Mouse (Mus musculus): ENCODE measurements at regions not wholly inside any gene's neighbourhood (a gene's known extent, or its start where the extent isn't known, plus 50 kb on each side); places are given as distances from the start of the nearest gene placed in this dataset.

DNA sequence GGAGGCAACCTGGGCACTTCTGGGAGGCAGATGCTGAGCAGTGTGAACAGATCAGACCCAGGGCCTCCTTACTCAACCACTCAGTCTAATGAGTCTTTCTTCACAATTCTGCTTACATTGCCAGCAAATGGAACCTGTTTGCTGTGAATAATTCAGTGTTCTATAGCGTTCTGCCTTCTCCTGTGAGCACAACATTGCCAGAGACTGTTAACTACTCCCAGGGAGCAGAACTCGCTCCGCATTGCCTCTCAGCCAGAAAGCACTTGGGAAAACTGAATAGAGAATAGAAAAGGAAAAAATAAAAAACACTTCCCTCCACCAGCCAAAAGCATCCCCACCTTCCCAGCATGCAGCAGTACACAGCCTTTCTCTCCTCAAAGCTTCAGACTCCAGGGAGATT, 51.5 kb downstream of the Aym1 start:
- no peak for DNase-seq (ENCODE audit: low read depth, low spot score)

DNA sequence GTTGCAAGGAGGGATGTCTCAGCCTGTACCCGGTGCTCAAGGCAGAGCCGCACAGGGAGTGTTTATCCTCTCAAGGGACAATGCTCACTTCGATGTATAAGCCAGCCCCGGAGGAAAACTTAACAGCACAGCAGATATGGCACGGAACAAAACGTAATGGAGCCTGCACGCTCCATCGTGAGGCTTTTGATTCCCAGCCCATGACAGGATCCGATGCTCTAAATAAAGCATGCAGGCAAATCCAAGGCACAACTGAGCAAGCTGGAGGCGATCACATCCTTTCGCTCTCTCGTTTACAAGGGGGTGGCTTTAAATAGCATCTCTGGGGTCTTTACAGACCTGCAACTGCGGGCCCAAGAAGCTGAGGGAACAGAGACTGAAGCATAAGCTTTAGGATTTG, 53.9 kb downstream of the Aym1 start:
- DNase-seq (ENCODE audit: low read depth, low spot score), result no peak

DNA sequence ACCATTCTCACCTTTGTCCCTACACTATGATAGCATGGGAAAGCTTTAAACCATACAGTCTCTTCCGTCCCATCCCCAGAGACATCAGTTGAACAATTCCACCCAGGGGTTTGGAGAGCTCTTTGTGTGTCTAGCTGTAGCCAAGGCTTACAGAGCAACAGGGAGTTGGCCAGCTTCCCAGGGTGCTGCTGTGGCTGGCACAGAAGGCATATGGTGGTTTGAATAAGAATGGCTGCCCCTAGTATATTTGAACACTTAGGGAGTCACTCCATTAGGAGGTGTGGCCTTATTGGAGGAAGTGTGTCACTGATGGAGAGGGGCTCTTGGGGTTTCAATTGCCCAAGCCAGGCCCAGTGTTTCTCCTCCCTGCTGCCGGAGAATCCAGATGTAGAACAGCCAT, 57.5 kb downstream of the Aym1 start:
- DNase-seq (ENCODE audit: low read depth, low spot score), result no peak

DNA sequence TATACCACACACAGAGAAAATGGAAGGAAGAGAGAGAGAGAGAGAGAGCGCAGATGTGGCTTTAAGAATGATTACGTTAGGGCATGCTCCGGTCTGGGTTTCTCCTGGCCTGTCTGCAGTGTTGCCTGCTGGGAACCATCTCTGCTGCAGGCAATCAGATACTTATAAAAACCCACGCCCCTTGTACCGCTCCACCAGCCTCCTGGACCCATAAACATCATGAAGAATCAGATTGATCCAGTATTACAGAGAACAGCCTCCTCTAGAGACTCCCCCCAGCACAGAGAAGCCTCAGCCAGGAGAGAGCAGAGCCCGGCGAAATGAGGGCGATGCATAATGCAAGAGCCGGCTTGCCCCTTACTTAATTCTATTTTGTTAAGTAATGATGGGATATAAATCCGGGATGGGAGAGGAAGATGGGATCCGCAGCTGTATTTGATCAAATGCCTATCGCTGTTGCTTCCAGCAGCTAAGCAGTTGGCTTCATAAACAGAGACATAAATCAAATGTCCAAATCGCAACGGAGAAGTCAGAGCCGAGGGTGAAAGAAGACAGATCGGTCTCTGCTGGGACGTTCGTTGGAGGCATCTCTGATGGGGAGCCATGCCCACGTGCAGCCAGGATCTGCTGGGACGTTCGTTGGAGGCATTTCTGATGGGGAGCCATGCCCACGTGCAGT, 61.4 kb downstream of the Aym1 start:
- DNase-seq (ENCODE audit: low read depth, low spot score), result no peak

DNA sequence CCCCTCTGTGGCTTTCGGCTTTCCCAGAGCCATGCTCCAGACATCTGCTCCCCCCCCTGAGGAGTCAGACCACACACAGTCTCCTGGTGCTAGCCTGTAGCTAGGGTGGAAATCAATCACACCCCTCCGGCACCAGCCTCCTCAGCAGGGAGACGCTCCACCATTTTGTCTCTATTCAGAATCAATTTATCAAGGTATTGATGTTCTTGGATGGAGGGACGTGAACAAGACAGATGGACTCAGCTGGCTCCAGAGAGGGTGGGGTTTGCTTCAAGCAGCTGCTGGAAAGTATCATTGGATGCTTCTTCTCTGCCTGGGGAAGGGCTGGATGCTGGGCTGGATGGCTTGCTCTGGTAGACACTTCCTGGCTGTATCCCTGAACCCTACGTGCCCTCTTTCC, 63.5 kb downstream of the Aym1 start:
- DNase-seq (ENCODE audit: low read depth, low spot score), result peak; percentile 91

DNA sequence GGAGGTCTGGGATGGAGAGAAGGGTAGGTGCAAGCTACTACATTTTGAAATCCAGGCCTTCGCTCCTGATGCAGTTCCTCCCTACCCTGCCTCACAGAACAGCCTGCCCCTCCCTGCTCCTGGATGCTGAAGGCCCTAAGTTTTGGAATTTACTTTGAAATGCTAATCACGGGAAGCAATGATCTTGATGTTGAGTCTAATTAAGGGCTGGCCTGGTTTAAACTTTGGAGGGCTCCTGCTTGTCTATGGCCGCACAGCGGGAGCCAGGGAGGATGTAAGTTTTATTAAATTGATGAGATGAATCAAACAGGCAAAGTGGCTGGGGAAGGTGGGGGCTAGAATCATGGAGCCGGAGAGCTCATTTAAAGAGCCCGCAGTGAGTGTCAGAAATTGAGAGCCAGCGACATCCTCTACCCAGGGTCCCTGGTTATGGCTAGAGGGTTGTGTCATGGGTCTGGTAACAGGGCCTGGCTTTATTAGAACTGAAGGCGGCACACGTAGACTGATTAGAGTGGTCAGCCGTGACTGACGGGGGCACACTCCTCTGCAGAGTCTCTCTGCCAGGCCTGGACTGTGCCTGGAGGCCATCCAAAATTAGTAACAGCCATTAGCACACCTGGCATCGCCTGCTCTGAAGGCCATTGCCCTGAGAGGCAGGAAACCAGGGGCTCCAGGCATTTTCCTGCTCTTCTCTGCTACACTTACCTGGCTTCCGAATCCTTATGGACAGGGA, 65.1 kb downstream of the Aym1 start:
- DNase-seq (ENCODE audit: low read depth, low spot score), result peak; percentile 72

DNA sequence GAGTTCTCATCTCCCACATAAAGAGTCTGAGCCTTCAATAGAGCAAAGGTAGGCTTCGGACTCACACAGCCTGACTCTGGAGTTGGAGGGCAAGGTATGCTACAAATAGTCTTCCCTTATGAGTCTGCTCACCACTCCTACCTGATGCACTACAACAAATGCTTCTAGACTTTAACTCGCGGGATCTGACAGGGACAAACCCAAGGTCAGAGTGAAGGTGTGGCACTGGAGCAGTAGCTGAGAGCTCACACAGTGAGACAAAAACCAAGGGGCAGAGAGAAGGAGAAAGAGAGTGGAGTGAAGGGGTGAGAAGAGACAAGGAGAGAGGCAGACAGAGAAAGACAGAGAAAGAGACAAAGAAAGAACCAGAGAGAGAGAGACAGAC, 65.6 kb downstream of the Aym1 start:
- DNase-seq (ENCODE audit: low read depth, low spot score), result peak; percentile 61

DNA sequence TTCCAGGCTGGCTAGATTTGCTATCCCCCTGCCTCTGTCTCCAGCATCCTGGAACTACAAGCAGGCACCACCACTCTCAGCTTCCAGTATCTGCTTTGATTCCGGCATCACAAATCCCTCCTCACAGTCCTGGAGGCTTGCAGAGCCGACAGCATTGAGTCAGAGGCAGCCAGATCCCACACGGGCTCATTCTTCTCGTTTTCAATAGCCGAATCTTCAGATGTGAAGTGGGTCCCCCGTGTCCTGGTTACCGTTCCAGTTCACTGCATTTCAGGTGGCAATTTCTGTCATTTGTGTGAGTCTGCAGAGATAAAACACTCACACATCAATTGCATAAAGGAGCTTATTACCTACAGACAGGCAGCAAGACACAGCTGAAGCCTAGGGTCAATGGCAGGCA, 62.4 kb upstream of the Wscd2 start:
- no peak for DNase-seq (ENCODE audit: low read depth, low spot score)

DNA sequence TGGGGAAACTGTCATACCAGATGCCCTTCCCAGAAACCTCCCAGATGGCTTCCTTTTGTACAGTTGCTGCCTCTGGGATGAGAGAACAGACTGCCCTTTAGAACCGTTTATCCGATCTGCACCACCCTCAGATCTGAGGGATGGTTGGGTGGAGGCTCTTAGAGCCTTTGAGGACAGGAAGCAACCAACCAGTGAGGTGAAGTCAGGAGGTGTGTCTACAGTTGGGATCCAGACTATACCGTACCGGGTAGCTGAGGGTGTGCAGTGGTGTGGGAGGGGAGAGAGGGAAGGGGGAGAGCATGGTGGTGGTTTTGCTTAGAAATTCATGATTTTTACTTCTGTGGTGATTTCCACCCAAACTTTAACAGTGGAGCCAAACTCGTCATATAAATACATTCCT, 58.8 kb upstream of the Wscd2 start:
- peak; percentile 75 for DNase-seq (ENCODE audit: low read depth, low spot score)

DNA sequence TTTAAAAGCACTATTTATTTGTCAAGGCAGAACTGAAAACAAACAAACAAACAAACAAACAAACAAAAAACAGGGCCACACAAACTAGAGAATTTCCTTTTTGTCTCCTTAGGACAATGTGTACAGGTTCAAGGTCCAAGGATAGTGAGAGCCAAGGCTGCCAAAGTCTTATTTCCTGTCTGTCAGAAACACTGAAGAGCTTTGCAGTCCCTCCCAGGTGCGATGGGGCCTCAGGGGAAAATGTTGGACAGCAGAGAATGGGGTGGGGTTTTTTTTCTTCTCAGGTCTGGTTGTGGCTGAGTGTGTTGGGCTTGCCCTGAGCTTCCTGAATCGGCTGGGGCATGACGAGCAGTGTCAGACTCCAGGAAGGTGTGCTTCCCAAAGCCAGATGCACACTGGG, 53.1 kb upstream of the Wscd2 start:
- peak; percentile 57 for DNase-seq (ENCODE audit: low read depth, low spot score)

Data from ZHBTc4 (cell line).